Mouse (Mus musculus) spleen, postnatal 4 days (tissue): Measurements from ENCODE around the gene Pbp2.

Experiments
- DNase-seq, 2 experiments: peaks; one replicate each; pipeline ENCODE4 v3.0.0; 2022; ENCODE audit warnings: low spot score in 2 of 2

The Pbp2 gene

DNA sequence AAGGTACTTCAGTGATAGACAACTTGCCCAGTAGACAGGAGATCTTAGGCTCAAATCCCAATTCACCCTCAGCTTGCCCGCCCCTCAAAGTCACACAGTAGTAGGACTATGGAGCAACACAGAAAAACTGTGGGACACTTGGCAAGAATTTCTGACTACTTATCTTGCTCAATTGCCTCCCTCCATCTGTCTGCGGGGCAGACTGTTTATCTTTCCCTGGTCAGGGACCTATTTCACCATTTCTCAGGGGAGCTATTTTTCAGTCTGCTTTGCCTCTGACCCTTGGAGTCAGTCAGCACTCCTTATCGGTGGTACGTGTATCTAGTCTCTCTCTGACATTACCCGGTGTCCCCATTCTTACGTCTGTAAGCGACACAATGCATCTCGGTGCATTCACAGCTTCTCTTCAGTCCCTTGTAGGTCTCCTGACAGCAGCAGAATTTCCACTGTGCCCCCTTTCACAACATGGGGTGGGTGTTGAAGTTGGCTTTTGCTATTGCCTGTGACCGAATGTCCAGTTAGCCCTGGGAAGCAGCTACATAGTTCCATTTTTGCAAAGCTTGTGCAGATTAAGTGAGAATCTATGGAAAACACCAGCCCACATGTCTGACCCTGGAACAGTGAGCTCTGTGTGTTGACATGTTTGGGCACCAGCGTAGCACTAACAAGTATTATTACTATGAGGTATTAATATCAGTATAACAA, 7.6 kb downstream of the Pbp2 start:
- no peak for DNase-seq

DNA sequence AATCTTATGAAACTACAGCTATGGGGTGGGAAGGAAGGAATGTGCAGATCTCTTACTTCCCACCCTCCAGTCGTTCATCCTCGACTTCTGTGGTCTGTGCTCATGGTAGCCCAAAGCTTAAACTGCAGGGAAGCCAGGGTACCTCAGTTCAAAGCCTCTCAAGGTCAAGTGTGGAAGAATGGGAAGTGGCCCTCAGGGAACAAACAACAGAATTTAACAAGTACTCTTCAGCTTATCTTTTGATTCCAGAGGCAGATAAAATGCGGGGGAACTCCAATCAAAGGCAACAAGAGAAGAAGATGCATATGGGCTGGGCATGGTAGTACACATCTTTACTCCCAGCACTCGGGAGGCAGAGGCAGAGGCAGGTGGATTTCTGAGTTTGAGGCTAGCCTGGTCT, 9.7 kb downstream of the Pbp2 start:
- DNase-seq = no peak

DNA sequence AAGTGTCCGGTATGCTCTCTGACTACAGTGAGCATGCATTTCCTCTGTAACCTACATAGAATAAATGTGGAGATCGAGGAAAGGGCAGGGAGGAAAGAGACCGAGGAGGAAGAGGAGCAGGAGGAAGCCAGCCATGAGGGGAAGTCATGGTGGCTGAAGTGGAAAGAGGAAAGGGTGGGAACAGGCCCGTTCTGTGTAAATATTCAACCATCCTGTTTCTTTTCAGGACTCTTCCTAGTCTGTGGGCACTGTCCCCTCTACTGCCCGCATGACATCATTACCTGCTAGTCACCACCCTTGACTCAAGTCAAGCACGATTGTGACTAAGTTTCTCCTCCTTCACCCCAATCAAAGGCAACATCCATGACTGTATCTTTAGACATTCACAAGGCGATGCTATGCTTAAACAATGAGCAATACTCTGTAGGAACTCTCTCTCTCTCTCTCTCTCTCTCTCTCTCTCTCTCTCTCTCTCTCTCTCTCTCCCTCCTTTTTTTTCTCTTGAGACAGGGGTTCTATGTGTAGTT, 11.1 kb downstream of the Pbp2 start:
- DNase-seq = no peak

- no peak for DNase-seq
Measured at GRCm38 (mm10) chr6:135297570-135297969, 12.6 kb downstream of the Pbp2 start.

GRCm38 (mm10) chr6:135296267-135296666, 13.9 kb downstream of the Pbp2 start:
- DNase-seq = peak; percentile 43 to 72

DNA sequence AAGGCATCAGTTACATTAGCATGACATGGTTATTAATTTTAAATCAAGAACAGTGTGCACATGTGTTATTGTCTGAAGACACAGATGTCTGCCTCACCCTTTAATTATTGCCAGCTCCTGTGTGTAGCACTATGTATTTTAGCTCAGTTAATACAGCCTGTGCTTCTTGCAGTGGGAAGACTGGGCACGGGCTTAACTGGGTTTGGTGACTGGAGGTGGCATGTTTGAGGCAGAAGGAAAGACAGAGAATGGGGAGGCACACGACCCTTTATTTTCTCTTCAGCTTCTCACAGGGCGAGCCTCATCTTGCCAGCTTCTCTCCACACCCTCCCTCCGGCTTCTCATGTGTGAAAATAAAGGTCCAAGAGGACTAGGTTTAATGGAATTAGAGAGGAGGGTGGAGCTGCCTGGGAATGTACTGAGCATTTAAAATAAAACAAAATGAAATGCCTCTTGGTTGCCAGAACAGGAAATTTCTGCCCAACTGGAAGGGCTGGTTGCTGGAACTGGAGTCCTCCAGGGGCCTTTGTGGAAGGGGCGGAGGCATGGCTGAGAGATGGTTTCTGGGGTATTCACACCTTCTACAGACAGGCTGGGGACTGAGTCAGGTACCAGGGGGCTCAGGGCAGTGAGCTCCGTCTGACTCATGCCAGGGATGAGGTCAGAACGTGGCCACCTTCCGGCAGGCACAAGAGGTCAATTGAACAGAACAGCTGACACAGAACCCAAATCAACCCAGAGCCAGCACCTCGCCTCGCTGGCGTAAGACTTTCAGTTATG, 14.9 kb downstream of the Pbp2 start:
- no peak for DNase-seq

GRCm38 (mm10) chr6:135294150-135294549, 16.1 kb downstream of the Pbp2 start:
- DNase-seq = no peak

- DNase-seq = no peak
Measured at GRCm38 (mm10) chr6:135292391-135292790, 17.8 kb downstream of the Pbp2 start.

GRCm38 (mm10) chr6:135279856-135280255, 30.3 kb downstream of the Pbp2 start:
- no peak for DNase-seq

DNA sequence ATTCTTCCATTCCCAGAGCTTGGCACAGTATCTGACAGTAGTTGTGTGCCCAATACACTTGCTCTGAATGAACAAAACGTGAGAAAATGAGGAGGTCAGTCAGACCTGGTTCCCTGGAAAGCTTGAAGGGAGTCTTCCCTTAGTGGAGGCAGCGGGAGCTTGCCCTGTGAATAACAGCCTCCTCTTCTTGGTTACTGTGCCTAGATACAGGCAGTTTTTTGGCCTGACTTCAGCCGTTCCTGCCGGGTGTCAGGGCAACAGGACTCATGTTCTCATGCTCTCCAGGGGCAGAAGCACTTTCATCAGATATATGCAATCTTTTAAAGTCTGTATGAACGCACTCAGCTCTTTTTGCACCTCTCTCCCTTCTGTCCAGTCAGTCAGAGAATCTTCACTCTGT, 30.9 kb downstream of the Pbp2 start:
- DNase-seq = no peak

DNA sequence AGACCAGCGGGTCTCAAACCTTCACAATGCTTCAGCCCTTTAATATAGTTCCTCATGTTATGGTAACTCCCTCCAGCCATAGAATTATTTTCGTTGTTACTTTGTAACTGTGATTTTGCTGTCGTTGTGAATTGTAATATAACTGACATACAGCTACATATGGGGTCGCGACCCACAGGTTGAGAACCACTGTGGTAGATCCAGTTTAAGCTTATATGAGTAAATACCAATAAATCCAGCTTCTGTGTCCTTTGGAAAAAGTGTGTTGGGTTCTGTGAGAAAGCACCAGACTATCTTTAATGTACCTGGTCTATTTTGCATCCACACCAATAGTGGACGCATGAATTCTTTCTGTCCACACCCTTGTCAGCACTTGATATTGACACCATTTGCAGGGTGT, 31.9 kb downstream of the Pbp2 start:
- DNase-seq = no peak

GRCm38 (mm10) chr6:135276474-135277295, 33.5 kb downstream of the Pbp2 start:
- DNase-seq = no peak

DNA sequence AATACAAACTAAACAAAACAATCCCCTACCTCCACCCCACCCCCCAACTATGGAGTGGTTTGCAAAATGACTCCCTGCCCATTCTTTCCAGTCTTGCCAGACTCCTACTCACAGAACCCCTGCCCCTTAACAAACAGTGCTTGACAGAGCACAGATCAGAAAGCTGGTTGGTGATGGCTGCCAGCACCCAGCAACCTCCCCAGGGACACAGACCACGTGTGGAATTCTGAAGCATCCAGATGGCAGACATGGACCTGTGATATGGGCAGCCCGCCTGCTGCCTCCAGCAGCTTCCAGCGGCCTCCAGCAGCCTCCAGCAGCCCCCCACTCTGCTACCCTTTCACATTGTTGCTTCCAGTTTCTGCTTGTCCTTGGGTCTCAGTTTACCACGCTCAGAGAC, 35.0 kb downstream of the Pbp2 start:
- no peak for DNase-seq

- no peak for DNase-seq
Measured at GRCm38 (mm10) chr6:135273066-135273465, 37.1 kb downstream of the Pbp2 start.

GRCm38 (mm10) chr6:135271761-135272160, 38.4 kb downstream of the Pbp2 start:
- DNase-seq = no peak

GRCm38 (mm10) chr6:135269626-135270025, 40.6 kb downstream of the Pbp2 start:
- no peak for DNase-seq

DNA sequence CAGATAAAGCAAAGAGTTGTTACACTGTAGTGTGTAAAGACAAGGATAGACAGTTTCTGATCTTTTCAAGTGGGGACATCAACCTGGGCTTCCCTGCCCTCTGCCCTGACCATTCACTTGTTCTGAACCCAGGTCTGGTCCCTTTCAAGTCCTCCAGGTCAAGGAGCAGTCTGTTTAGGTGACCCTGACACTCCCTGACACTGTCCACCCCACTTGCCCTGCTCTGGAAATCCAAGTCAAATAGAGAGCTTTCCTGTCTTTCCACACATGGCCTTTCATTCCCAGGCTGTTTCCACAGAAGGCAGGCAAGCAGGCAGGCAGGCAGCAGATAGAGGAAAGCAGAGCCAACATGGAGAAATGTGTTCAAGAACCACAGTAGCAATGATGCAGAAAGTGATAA, 41.8 kb downstream of the Pbp2 start:
- DNase-seq = no peak

DNA sequence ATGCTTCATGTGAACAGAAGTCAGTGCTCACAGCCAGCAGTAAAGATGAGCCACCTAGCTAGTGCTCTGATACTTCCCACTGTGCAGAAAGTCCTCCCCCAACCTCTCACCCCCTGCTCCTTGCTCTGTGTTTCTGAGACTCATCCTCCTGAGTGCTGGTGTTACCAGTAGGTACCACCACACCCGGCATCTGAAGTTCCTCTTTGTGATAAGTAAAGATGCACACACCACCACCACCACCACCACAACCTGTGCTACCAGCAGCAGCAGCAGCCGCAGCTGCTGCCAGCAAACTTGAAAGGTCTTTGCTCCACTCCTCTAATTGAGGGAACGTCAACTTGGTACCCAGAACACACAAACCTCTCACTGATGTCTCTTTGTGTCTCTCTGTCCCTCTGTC, 43.0 kb downstream of the Pbp2 start:
- no peak for DNase-seq

DNA sequence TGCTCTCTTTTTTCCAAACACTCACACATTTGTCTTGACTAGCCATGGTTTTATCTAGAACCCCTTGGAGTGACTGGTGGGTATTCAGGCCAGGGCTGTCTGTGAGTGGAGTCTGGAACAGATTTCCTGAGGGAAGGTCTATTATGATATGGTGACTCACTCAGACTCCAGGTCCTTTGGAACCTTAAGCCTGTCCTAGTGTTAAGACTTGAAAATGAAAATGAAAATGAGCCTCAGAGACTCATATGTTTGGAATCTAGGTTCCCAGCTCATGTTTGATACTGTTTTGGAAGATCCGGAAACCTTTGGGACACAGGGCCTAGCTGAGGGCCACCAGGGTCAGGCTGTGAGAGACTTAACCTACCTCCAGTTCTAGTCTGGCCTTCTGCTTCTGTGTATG, 44.1 kb downstream of the Pbp2 start:
- no peak for DNase-seq

GRCm38 (mm10) chr6:135264136-135264535, 46.1 kb downstream of the Pbp2 start:
- DNase-seq = no peak

DNA sequence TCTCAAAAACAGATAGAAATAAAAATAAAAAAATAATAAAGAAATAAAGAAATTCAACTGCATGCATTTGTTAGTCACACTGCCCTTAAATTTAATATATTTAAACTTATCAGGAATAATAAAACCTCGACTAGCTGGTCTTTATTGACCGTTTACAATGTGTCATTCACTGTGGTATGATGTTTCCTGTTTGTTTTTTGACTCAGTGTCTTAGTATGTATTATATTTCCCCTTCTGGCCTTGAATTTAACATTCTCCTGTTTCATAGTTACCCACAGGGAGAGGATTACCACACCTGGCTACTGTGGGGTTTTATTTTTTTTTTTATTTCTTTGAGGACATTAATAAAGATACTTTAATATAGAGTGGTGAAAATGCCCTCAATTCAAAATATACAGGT, 47.6 kb downstream of the Pbp2 start:
- DNase-seq = no peak

DNA sequence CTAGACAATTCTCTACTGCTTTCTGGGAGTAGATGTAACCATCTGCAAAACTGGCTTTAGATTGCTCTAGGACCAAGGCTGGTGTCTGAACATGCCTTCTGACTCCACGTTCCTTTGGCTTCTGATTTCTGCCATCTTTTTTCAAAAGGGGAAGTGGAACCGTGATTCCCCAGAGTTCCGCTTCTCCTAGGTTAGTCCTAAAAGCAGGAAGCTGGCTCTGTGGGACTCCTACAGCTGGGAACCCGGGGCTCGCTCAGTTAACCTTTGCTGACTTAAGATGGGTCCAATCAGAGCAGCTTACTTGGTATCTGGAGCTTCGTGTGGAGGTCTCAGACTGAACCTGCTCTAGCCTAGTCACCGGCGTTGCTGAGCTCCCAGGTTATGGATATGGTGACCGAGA, 49.1 kb downstream of the Pbp2 start:
- no peak for DNase-seq
